Mouse (Mus musculus) granulocyte monocyte progenitor cell, adult 5-6 weeks (primary cell): ENCODE results near the gene Reg4. TPM values are rescaled to one million over a fixed set of nuclear protein-coding genes. Genes with fewer than 3 reads are reported as not detected.

Experiments
- ATAC-seq: replicated peaks from 2 replicates; pipeline ENCODE4 v1.8.0; 2016; ENCODE audit warnings: mild to moderate bottlenecking, moderate TSS enrichment, inconsistent platforms; ENCODE audit not compliant: poor library complexity, severe bottlenecking
- total RNA-seq, 2 experiments: library from RNA; stranded (forward) in 1 of 2; stranded (reverse) in 1 of 2; fragments of 200-712, 200-1000 nt in 1 of 2; fragments of >200 nt in 1 of 2; fragmentation: Nextera tagmentation in 1 of 2; gene quantifications; 2 replicates each; pipeline ENCODE4 v1.2.3; 2014 to 2017

Reg4 gene
- total RNA-seq, 2 experiments from 2014 or later: not detected

- no peak for ATAC-seq
Measured at GRCm38 (mm10) chr3:98279682-98280081, 57.7 kb downstream of the Reg4 start.

- ATAC-seq: no peak
Measured at GRCm38 (mm10) chr3:98280204-98280932, 58.4 kb downstream of the Reg4 start, which contains the start of gene Hmgcs2. Gene Hmgcs2, plus strand, starts transcription at chr3:98280435.

GRCm38 (mm10) chr3:98280933-98281678 lies 59.1 kb downstream of the Reg4 start:
- ATAC-seq: peak; percentile 97

GRCm38 (mm10) chr3:98282422-98282821 lies 60.5 kb downstream of the Reg4 start:
- ATAC-seq: no peak

GRCm38 (mm10) chr3:98283205-98283604 lies 61.2 kb downstream of the Reg4 start:
- ATAC-seq: no peak

Other genes starting within 250 kb of the Reg4 start
- 27.9 TPM in 2 replicates for gene Notch2, start 208.6 kb upstream of the Reg4 start, total RNA-seq (2014; fragmentation: Nextera tagmentation)
- gene Notch2, start 208.6 kb upstream of the Reg4 start, total RNA-seq (2017): 23.1 and 31.3 TPM in 2 replicates
- gene Adam30, start 61.5 kb upstream of the Reg4 start, total RNA-seq (2014; fragmentation: Nextera tagmentation): not detected in 2 replicates
- gene Adam30, start 61.5 kb upstream of the Reg4 start, total RNA-seq (2017): 0.86 TPM in 1 of 2 replicates, not detected in the other
- 0.17 TPM in 1 of 2 replicates, not detected in the other for gene Hmgcs2, start 58.3 kb downstream of the Reg4 start, total RNA-seq (2014; fragmentation: Nextera tagmentation)
- not detected in 2 replicates for gene Hmgcs2, start 58.3 kb downstream of the Reg4 start, total RNA-seq (2017)
- gene Phgdh, start 117.8 kb downstream of the Reg4 start, total RNA-seq (2014; fragmentation: Nextera tagmentation): 189 and 210 TPM in 2 replicates
- 479 and 570 TPM in 2 replicates for gene Phgdh, start 117.8 kb downstream of the Reg4 start, total RNA-seq (2017)
- 1.4 and 3.5 TPM in 2 replicates for gene Zfp697, start 160.3 kb downstream of the Reg4 start, total RNA-seq (2014; fragmentation: Nextera tagmentation)
- 0.36 and 1.5 TPM in 2 replicates for gene Zfp697, start 160.3 kb downstream of the Reg4 start, total RNA-seq (2017)
- not detected in 2 replicates for gene Gm4450, start 235.0 kb downstream of the Reg4 start, total RNA-seq (2014; fragmentation: Nextera tagmentation)
- not detected in 2 replicates for gene Gm4450, start 235.0 kb downstream of the Reg4 start, total RNA-seq (2017)